25 mouse cellular contexts compared by ENCODE assay signal in genomic region chr2:5087667-5088066, GRCm38 (mm10). TPM values are rescaled to one million over a fixed set of nuclear protein-coding genes. Genes with fewer than 3 reads are reported as not detected.
"Had no signal": no experiment of that assay in that cellular context is flagged by ENCODE, and none has a peak within 500 bp of the region (broad histone marks: within the 10 kb centered on the region; RNA-seq: fewer than 3 reads in every experiment).

No protein-coding gene starts in this region.

- ATAC-seq: liver, embryonic 12.5 days; midbrain, embryonic 13.5 days; midbrain, embryonic 16.5 days had no signal

- H3K36me3 ChIP-seq: limb, embryonic 10.5 days; limb, embryonic 13.5 days; liver, embryonic 12.5 days; liver, embryonic 15.5 days; midbrain, embryonic 13.5 days; neural tube, embryonic 13.5 days had no signal

- H3K4me1 ChIP-seq: limb, embryonic 10.5 days; limb, embryonic 13.5 days; liver, embryonic 12.5 days; liver, embryonic 15.5 days; neural tube, embryonic 13.5 days had no signal

- H3K27me3 ChIP-seq: limb, embryonic 13.5 days; liver, embryonic 12.5 days; liver, embryonic 15.5 days; midbrain, embryonic 13.5 days; neural tube, embryonic 13.5 days had no signal

- H3K9ac ChIP-seq: limb, embryonic 13.5 days; liver, embryonic 12.5 days; liver, embryonic 15.5 days; midbrain, embryonic 13.5 days; neural tube, embryonic 13.5 days had no signal

- H3K27ac ChIP-seq: kidney, postnatal 0 days; layer of hippocampus, adult 2 months; limb, embryonic 10.5 days; limb, embryonic 13.5 days; liver, embryonic 12.5 days; liver, embryonic 15.5 days; midbrain, embryonic 13.5 days; neural tube, embryonic 13.5 days had no signal

- DNase-seq: kidney, adult 2 months; kidney, postnatal 25 days; layer of hippocampus, adult 9-11 months; lung, adult 2 months; lung, postnatal 14 days; lung, postnatal 4 days; retina, postnatal 1 day; right cerebral cortex, postnatal 25 days; spleen, adult 18-20 months; thymus, adult 18-20 months; thymus, postnatal 36 days had no signal

- H3K4me3 ChIP-seq: layer of hippocampus, adult 2 months; limb, embryonic 10.5 days; limb, embryonic 13.5 days; liver, embryonic 12.5 days; liver, embryonic 15.5 days; midbrain, embryonic 13.5 days; myocyte; neural tube, embryonic 13.5 days had no signal

- H3K9me3 ChIP-seq: limb, embryonic 10.5 days; limb, embryonic 13.5 days; liver, embryonic 12.5 days; liver, embryonic 15.5 days; midbrain, embryonic 13.5 days; neural tube, embryonic 13.5 days had no signal

- H3K4me2 ChIP-seq: limb, embryonic 13.5 days; liver, embryonic 12.5 days; liver, embryonic 15.5 days; midbrain, embryonic 13.5 days; neural tube, embryonic 13.5 days had no signal

RNA-seq across cellular contexts. Expression of gene Ccdc3, which starts 49.9 kb away (rescaled TPM):
- total RNA-seq: megakaryocyte progenitor cell, adult 5-6 weeks; megakaryocyte-erythroid progenitor cell, adult 5-6 weeks; monocyte, adult 5-6 weeks; neutrophil, adult 5-6 weeks had no signal
